In the genomic region with DNA sequence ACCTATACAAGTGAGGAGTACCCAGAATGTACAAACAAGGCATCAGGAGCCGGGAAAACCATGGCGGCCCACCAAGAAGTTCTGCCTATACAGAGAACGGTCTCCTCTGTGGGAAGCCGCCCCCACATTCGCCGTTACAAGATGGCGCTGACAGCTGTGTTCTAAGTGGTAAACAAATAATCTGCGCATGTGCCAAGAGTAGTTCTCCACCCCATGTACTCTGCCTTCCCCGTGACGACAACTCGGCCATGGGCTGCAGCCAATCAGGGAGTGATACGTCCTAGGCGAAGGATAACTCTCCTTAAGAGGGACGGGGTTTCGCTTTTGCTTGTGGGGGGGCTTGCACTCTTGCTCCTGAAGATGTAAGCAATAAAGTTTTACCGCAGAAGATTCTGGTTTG, we compare ENCODE assay signal across 22 mouse cellular contexts. TPM values are rescaled to one million over a fixed set of nuclear protein-coding genes. Genes with fewer than 3 reads are reported as not detected.
"Had no signal": no experiment of that assay in that cellular context is flagged by ENCODE, and none has a peak within 500 bp of the region (broad histone marks: within the 10 kb centered on the region; RNA-seq: fewer than 3 reads in every experiment).

No protein-coding gene starts in this region.

RNA-seq across cellular contexts. Expression of a gene that starts 7.5 kb away (rescaled TPM):
- total RNA-seq: left cerebral cortex, postnatal 10 days; left cerebral cortex, postnatal 14 days; left cerebral cortex, postnatal 25 days; left cerebral cortex, postnatal 36 days; left cerebral cortex, postnatal 4 days; liver, adult 2 months; megakaryocyte-erythroid progenitor cell, adult 5-6 weeks; midbrain, postnatal 0 days; monocyte, adult 5-6 weeks had no signal
- polyA plus RNA-seq: limb, embryonic 13.5 days; liver, adult 2 months; midbrain, embryonic 10.5 days; midbrain, embryonic 11.5 days; midbrain, embryonic 12.5 days; midbrain, embryonic 13.5 days; midbrain, embryonic 14.5 days; midbrain, embryonic 15.5 days; midbrain, embryonic 16.5 days; midbrain, postnatal 0 days; neural tube, embryonic 11.5 days had no signal

RNA-seq across cellular contexts. Expression of a gene that starts 16.5 kb away (rescaled TPM):
- total RNA-seq: liver, adult 2 months; megakaryocyte progenitor cell, adult 5-6 weeks; megakaryocyte-erythroid progenitor cell, adult 5-6 weeks; monocyte, adult 5-6 weeks had no signal
- polyA plus RNA-seq: liver, adult 2 months; liver, postnatal 0 days; macrophage; myocyte had no signal
